Mouse (Mus musculus) forebrain, embryonic 13.5 days (tissue): ENCODE results near the gene Rpl23. TPM values are rescaled to one million over a fixed set of nuclear protein-coding genes. Genes with fewer than 3 reads are reported as not detected.
A peak's percentile ranks its signal among the peaks of the same experiment; 100 is the strongest.

Experiments used
- ATAC-seq: fragments of 200-750 bp; cut with Nextera tagmentation; 2 replicates; pipeline ENCODE4 v1.8.0; 2017
- H3K27ac ChIP-seq: fragments of 300-500 bp; sonication (generic); 2 replicates; pipeline ENCODE4 v1.5.1; 2015; ENCODE audit warnings: inconsistent platforms, mild to moderate bottlenecking, moderate library complexity
- H3K27me3 ChIP-seq: fragments of 300-500 bp; sonication (generic); 2 replicates; pipeline ENCODE4 v1.6.1; 2015; ENCODE audit warnings: mild to moderate bottlenecking, inconsistent platforms
- H3K36me3 ChIP-seq: fragments of 300-500 bp; sonication (generic); 2 replicates; pipeline ENCODE4 v1.6.1; 2015; ENCODE audit warnings: mild to moderate bottlenecking, inconsistent platforms; ENCODE audit not compliant: poor library complexity, severe bottlenecking
- H3K4me1 ChIP-seq: fragments of 300-500 bp; sonication (generic); 2 replicates; pipeline ENCODE4 v1.6.1; 2015; ENCODE audit warnings: inconsistent platforms
- H3K4me2 ChIP-seq: fragments of 300-500 bp; sonication (generic); 2 replicates; pipeline ENCODE4 v1.6.1; 2015; ENCODE audit warnings: inconsistent platforms, mild to moderate bottlenecking, moderate library complexity
- H3K4me3 ChIP-seq: fragments of 300-500 bp; sonication (generic); 2 replicates; pipeline ENCODE4 v1.5.1; 2015; ENCODE audit warnings: mild to moderate bottlenecking, inconsistent platforms
- H3K9ac ChIP-seq: fragments of 300-500 bp; sonication (generic); 2 replicates; pipeline ENCODE4 v1.6.1; 2015; ENCODE audit warnings: mild to moderate bottlenecking, inconsistent platforms
- H3K9me3 ChIP-seq: fragments of 300-500 bp; sonication (generic); replicated peaks from 2 replicates; pipeline ENCODE4 v1.6.1; 2016; ENCODE audit warnings: inconsistent platforms
- WGBS: fragments of 180-500 bp; shearing (Covaris S2); methylation state at CpG from one replicate; pipeline ENCODE4 v1.1.7; 2015; 5-methylcytosine and 5-hydroxymethylcytosine counted together
- polyA plus RNA-seq: library from polyadenylated mRNA; unstranded; fragments of >200 nt; fragmentation: Nextera tagmentation; extraction: Ambion mirVana; gene quantifications from 2 replicates; pipeline ENCODE4 v1.2.1, GENCODE M21; 2015

The Rpl23 gene
- polyA plus RNA-seq, result 386 and 461 TPM in 2 replicates

DNA sequence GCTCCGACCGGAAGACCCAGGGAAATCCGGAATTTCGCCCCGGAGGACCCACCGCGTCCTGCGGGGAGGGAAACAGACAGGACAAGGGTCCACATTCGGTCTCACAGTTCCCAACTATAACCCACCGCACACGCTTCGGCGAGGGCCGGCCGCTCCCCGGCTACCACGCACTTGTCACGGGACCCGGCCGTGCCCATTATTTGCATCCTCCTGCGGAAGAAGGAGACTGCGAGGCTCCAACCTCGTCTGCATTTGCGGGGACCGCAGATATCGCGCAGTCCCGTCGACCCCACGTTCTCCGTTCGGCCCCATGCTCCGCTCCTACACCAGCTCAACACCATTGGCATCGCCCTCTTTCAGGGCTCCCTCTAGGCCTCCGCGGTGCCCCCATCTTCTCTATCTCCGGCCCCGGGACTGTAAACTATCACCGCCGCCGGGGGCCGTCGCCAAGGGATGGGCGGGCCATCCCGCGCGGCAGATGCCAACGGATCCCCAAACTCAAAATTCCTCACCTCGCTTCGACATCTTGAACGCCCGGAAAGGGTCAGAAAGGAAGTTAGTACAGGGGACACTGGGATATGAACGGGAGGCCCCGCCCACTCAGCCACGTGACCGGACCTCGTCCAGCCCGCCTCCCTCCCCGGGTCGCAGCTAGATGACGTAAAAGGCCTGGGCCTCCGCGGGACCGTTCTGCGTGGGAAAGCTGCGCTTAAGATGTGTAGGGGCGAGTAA lies at the start of gene Rpl23:
TSS of gene Rpl23 (minus strand) at position 606 of the 732 bp plus-strand sequence.
- peak within 1 kb of the TSS; percentile 93 for H3K27ac ChIP-seq

DNA sequence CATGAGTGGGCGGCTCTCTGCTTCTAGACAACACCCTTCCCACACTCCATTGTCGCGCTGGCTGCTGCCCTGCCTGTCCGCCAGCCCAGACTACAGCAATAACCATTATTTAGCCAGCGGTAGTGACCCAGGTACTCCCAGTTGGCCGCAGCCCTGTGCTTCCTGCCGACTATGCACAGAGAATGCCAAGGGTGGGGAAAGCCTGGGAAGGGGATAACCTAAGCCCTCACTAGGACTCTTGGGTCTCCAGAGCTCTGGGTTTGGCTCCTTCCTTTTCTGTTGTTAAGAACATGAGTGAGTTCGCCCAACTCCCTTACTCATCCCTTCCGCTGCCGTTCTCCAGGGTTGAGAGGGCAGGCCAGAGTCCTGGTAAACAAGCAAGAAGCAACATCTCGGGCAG lies 49.8 kb upstream of the Rpl23 start:
- H3K27ac ChIP-seq, result no peak overlapping the region
- no peak overlapping the region for H3K4me2 ChIP-seq
- H3K9me3 ChIP-seq, result no peaks in the 10 kb centered on the region
- no peaks in the 10 kb centered on the region for H3K4me1 ChIP-seq
- H3K36me3 ChIP-seq, result peaks cover 70% of the 10 kb centered on the region
- H3K9ac ChIP-seq, result no peak overlapping the region
- no peak for ATAC-seq
- WGBS, result 87% methylated on average over 11 of the region's 11 CpGs
- no peaks in the 10 kb centered on the region for H3K27me3 ChIP-seq
- H3K4me3 ChIP-seq, result no peak overlapping the region

More for the DNA sequence above, at the start of gene Rpl23:
- Histone ChIP-seq H3K4me1 (peaks cover 35% of the 10 kb centered on the region), H3K9ac (peak within 1 kb of the TSS; percentile 99), H3K9me3 (no peaks in the 10 kb centered on the region), H3K4me2 (peak within 1 kb of the TSS; percentile 90), H3K36me3 (peaks cover 40% of the 10 kb centered on the region), H3K4me3 (peak within 1 kb of the TSS; percentile 96), H3K27me3 (no peaks in the 10 kb centered on the region)
- ATAC-seq, result peak; percentile 95
- whole genome bisulfite sequencing, result under 1% methylated on average over 67 of the region's 67 CpGs

- 85% methylated on average over 6 of the region's 6 CpGs for WGBS
- ATAC-seq, result no peak
- Histone ChIP-seq H3K27ac (no peak overlapping the region), H3K27me3 (no peaks in the 10 kb centered on the region), H3K9me3 (no peaks in the 10 kb centered on the region), H3K36me3 (peaks cover 70% of the 10 kb centered on the region), H3K4me3 (no peak overlapping the region), H3K4me2 (no peak overlapping the region), H3K9ac (no peak overlapping the region), H3K4me1 (no peaks in the 10 kb centered on the region)
Observed at GRCm38 (mm10) chr11:97830501-97830900, 48.3 kb upstream of the Rpl23 start.

DNA sequence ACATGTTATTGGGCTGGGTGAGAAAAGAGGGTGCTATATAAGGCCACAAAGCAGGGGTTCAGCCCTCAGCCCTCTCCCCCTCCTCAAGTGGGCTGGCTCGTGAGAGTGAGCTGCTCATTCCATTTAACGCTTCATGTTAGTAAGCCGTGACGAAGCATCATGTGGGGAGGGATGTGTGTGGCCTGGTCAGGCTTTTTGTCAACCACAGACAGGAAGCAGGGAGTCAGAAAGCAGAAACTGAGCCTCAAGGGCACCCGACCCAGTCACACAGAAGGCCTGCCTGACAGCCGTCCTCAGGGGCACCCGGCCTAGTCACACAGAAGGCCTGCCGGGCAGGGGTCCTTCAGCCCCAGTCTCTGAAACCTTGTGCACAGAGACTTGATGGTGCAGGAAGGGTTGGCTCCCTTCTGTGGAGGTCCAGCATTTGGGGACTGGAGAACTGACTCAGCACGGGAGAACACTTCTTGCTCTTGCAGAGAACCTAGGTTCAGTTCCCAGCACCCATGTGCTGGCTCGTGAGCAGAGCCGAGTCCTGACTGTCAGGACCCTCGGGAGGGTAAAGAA lies 47.8 kb upstream of the Rpl23 start:
- H3K9ac ChIP-seq, result no peak overlapping the region
- 89% methylated on average over 12 of the region's 12 CpGs for WGBS
- no peak overlapping the region for H3K4me3 ChIP-seq
- 0 out of 2 replicates have a peak, but pooled peaks cover under 1% of the 10 kb centered on the region for H3K4me1 ChIP-seq
- H3K36me3 ChIP-seq, result peaks cover 70% of the 10 kb centered on the region
- peak overlapping the region; percentile 31; the same call in 1 of the 2 replicates for H3K27ac ChIP-seq
- ATAC-seq, result no peak
- H3K27me3 ChIP-seq, result no peaks in the 10 kb centered on the region
- H3K4me2 ChIP-seq, result no peak overlapping the region
- no peaks in the 10 kb centered on the region for H3K9me3 ChIP-seq

- no peak for ATAC-seq
- 95% methylated on average over 7 of the region's 7 CpGs for WGBS
- Histone ChIP-seq H3K27ac (no peak overlapping the region), H3K9me3 (no peaks in the 10 kb centered on the region), H3K9ac (no peak overlapping the region), H3K4me1 (peaks cover 7% of the 10 kb centered on the region; the same call in 1 of the 2 replicates), H3K27me3 (no peaks in the 10 kb centered on the region), H3K4me3 (no peak overlapping the region), H3K4me2 (no peak overlapping the region), H3K36me3 (peaks cover 70% of the 10 kb centered on the region)
Observed at GRCm38 (mm10) chr11:97829365-97829764, 47.1 kb upstream of the Rpl23 start.

DNA sequence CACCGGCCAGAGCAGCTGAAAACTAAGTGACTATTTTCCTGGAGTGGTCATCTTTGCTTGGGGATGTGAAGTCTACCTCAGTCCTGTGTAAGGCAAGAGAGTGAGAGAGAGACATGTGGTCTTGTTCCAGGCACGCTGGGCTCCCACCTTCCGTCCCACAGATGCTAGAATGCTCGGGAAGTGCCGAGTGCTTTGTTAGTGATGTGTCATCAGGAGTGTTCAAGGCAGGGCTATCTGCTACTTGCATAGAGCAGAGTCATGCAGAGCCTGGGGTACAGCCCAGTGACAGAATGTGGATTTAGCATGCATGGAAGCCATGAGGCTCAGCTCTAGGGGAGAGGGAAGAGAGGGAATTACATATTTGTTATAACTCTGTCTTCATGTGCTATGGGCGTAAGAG lies 45.4 kb upstream of the Rpl23 start:
- Histone ChIP-seq H3K36me3 (peaks cover 72% of the 10 kb centered on the region), H3K27me3 (no peaks in the 10 kb centered on the region), H3K4me1 (peaks cover 7% of the 10 kb centered on the region; the same call in 1 of the 2 replicates), H3K4me3 (no peak overlapping the region), H3K4me2 (no peak overlapping the region), H3K9ac (no peak overlapping the region), H3K27ac (no peak overlapping the region), H3K9me3 (no peaks in the 10 kb centered on the region)
- WGBS, result 94% methylated on average over 6 of the region's 6 CpGs
- ATAC-seq, result no peak

- H3K9ac ChIP-seq, result 0 out of 2 replicates have a peak overlapping the region, but pooled peaks have one; percentile 5
- H3K4me2 ChIP-seq, result no peak overlapping the region
- 79% methylated on average over 7 of the region's 7 CpGs for WGBS
- H3K27me3 ChIP-seq, result no peaks in the 10 kb centered on the region
- no peaks in the 10 kb centered on the region for H3K9me3 ChIP-seq
- ATAC-seq, result no peak
- H3K36me3 ChIP-seq, result peaks cover 67% of the 10 kb centered on the region
- no peak overlapping the region for H3K27ac ChIP-seq
- peaks cover 7% of the 10 kb centered on the region; the same call in 1 of the 2 replicates for H3K4me1 ChIP-seq
- H3K4me3 ChIP-seq, result no peak overlapping the region
Observed at GRCm38 (mm10) chr11:97826414-97826813, 44.2 kb upstream of the Rpl23 start.

- Histone ChIP-seq H3K27ac (no peak overlapping the region), H3K27me3 (no peaks in the 10 kb centered on the region), H3K4me1 (peaks cover 7% of the 10 kb centered on the region; the same call in 1 of the 2 replicates), H3K36me3 (peaks cover 71% of the 10 kb centered on the region), H3K4me3 (no peak overlapping the region), H3K9ac (no peak overlapping the region), H3K9me3 (no peaks in the 10 kb centered on the region), H3K4me2 (no peak overlapping the region)
- ATAC-seq, result no peak
- WGBS, result 82% methylated on average over 9 of the region's 9 CpGs
Observed at GRCm38 (mm10) chr11:97825971-97826370, 43.7 kb upstream of the Rpl23 start.

- H3K36me3 ChIP-seq, result peaks cover 77% of the 10 kb centered on the region
- no peak overlapping the region for H3K27ac ChIP-seq
- ATAC-seq, result no peak
Observed at GRCm38 (mm10) chr11:97825295-97825694, 43.1 kb upstream of the Rpl23 start.

DNA sequence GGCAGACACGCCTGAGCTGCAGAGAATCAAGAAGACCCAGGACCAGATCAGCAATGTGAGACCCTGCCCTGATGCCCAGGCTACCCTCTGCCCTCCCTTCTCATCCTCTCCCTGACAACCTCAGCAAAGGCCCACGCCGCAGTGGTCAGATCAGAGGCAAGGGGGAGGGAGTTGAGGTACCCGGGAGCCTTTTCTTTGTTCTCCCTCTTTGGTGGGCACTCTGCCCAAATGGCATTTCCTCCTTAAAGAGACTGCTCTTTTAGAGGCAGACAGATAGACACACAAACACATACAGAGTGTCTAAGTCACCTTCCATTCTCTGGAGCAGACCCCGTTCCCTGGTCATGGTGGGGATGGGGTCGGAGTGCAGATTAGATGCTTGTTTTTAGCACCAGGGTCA lies 42.7 kb upstream of the Rpl23 start:
- WGBS, result 70% methylated on average over 6 of the region's 6 CpGs

More at GRCm38 (mm10) chr11:97825295-97825694, 43.1 kb upstream of the Rpl23 start:
- 93% methylated on average over 10 of the region's 10 CpGs for WGBS
- H3K4me3 ChIP-seq, result no peak overlapping the region
- H3K27me3 ChIP-seq, result no peaks in the 10 kb centered on the region
- no peak overlapping the region for H3K4me2 ChIP-seq
- no peaks in the 10 kb centered on the region for H3K9me3 ChIP-seq
- H3K9ac ChIP-seq, result no peak overlapping the region
- peaks cover 11% of the 10 kb centered on the region; the same call in 1 of the 2 replicates for H3K4me1 ChIP-seq

GRCm38 (mm10) chr11:97824168-97824567 lies 41.9 kb upstream of the Rpl23 start:
- Histone ChIP-seq H3K4me2 (no peak overlapping the region), H3K4me1 (peaks cover 12% of the 10 kb centered on the region), H3K9me3 (no peaks in the 10 kb centered on the region), H3K27me3 (no peaks in the 10 kb centered on the region), H3K4me3 (no peak overlapping the region), H3K9ac (no peak overlapping the region), H3K36me3 (peaks cover 75% of the 10 kb centered on the region), H3K27ac (no peak overlapping the region)
- WGBS, result 97% methylated on average over 11 of the region's 11 CpGs
- no peak for ATAC-seq

More for the DNA sequence above, 42.7 kb upstream of the Rpl23 start:
- Histone ChIP-seq H3K9ac (no peak overlapping the region), H3K4me2 (no peak overlapping the region), H3K4me1 (peaks cover 11% of the 10 kb centered on the region; the same call in 1 of the 2 replicates), H3K9me3 (no peaks in the 10 kb centered on the region), H3K27me3 (no peaks in the 10 kb centered on the region), H3K36me3 (peaks cover 77% of the 10 kb centered on the region), H3K27ac (no peak overlapping the region), H3K4me3 (no peak overlapping the region)
- ATAC-seq, result no peak

GRCm38 (mm10) chr11:97822840-97823603 lies 40.8 kb upstream of the Rpl23 start:
- Histone ChIP-seq H3K36me3 (peaks cover 75% of the 10 kb centered on the region), H3K9me3 (no peaks in the 10 kb centered on the region), H3K4me1 (peaks cover 23% of the 10 kb centered on the region), H3K9ac (no peak overlapping the region), H3K27ac (no peak overlapping the region), H3K4me2 (no peak overlapping the region), H3K27me3 (no peaks in the 10 kb centered on the region), H3K4me3 (no peak overlapping the region)
- no peak for ATAC-seq
- WGBS, result 83% methylated on average over 20 of the region's 20 CpGs
